Mouse (Mus musculus) macrophage (primary cell): ENCODE results near the gene Ptprm. TPM values are rescaled to one million over a fixed set of nuclear protein-coding genes. Genes with fewer than 3 reads are reported as not detected.

ENCODE experiments used
- H3K27ac ChIP-seq: fragments of 350-480 bp; formaldehyde crosslinking; 2 replicates; pipeline ENCODE4 v1.9.0; 2021
- H3K36me3 ChIP-seq: fragments of 350-480 bp; formaldehyde crosslinking; 2 replicates; pipeline ENCODE4 v1.9.0; 2021; ENCODE audit errors: inconsistent target
- H3K4me3 ChIP-seq: fragments of 350-480 bp; formaldehyde crosslinking; 2 replicates; pipeline ENCODE4 v1.9.0; 2021; ENCODE audit errors: inconsistent target
- H3K79me2 ChIP-seq: fragments of 350-480 bp; formaldehyde crosslinking; 2 replicates; pipeline ENCODE4 v1.9.0; 2021; ENCODE audit errors: inconsistent target
- WGBS: methylation state at CpG from one replicate; pipeline ENCODE4 v1.1.7; 2026; ENCODE audit warnings: inconsistent platforms; ENCODE audit not compliant: missing documents; 5-methylcytosine and 5-hydroxymethylcytosine counted together
- polyA plus RNA-seq: library from polyadenylated mRNA; stranded (reverse); fragments of 250-400 nt; gene quantifications from 3 replicates; pipeline ENCODE4 v1.2.4, GENCODE M21; 2018; ENCODE audit warnings: inconsistent platforms

Gene Ptprm
- polyA plus RNA-seq, 1 experiment from 2014 or later, result 2.2 TPM

- 78% methylated on average over 3 of the region's 3 CpGs for WGBS
Measured at GRCm38 (mm10) chr17:67089611-67090010, 264.6 kb downstream of the Ptprm start.

DNA sequence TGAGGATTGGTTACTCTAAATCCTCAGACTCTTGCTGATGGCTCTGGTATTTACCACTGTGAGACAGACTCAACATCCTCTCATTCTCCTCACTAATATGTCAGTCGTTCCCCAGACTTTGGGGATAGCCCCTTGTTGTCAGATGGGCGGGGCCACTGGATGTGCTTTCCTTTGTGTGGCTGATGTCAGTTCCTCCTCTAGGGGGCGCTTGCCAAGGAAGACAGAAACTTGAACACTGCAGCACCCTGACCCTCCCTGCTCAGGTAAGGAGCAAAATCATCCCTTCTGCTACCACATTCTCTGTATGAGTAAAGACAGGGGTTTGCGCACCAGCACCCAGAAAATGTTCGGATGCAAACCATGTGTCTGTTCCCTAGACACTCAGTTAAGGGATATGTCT lies 266.7 kb downstream of the Ptprm start:
- H3K36me3 ChIP-seq, result no peaks in the 10 kb centered on the region
- WGBS, result 78% methylated on average over 5 of the region's 5 CpGs

More at GRCm38 (mm10) chr17:67089611-67090010, 264.6 kb downstream of the Ptprm start:
- H3K79me2 ChIP-seq, result no peaks in the 10 kb centered on the region
- H3K36me3 ChIP-seq, result no peaks in the 10 kb centered on the region
- no peak overlapping the region for H3K4me3 ChIP-seq
- H3K27ac ChIP-seq, result no peak overlapping the region

GRCm38 (mm10) chr17:67086811-67087210 lies 267.4 kb downstream of the Ptprm start:
- Histone ChIP-seq H3K4me3 (no peak overlapping the region), H3K79me2 (no peaks in the 10 kb centered on the region), H3K27ac (no peak overlapping the region), H3K36me3 (no peaks in the 10 kb centered on the region)
- WGBS, result 71% methylated on average over 2 of the region's 2 CpGs

More for the DNA sequence above, 266.7 kb downstream of the Ptprm start:
- H3K79me2 ChIP-seq, result no peaks in the 10 kb centered on the region
- no peak overlapping the region for H3K27ac ChIP-seq
- no peak overlapping the region for H3K4me3 ChIP-seq

DNA sequence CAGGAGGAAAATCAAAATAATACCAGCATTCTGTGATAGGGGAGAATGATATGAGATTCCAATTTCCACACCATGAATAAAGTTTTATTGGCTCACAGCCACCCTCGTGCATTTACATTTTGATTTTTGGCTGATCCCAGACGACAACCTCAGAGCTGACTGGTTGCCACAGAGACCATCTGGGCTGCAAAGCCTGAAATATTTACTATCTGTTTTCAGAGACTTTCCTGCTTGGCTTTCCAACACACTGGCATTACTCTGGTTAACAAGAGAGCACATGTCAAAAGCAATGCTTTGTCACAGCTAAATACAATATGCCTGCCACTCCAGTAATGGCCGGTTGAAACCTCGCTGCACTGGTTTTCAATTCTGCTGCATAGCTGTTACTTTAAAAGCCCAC lies 269.8 kb downstream of the Ptprm start:
- 89% methylated on average over 4 of the region's 4 CpGs for WGBS
- Histone ChIP-seq H3K36me3 (no peaks in the 10 kb centered on the region), H3K27ac (no peak overlapping the region), H3K79me2 (no peaks in the 10 kb centered on the region), H3K4me3 (no peak overlapping the region)

GRCm38 (mm10) chr17:67084093-67084492 lies 270.2 kb downstream of the Ptprm start:
- Histone ChIP-seq H3K79me2 (no peaks in the 10 kb centered on the region), H3K4me3 (no peak overlapping the region), H3K36me3 (no peaks in the 10 kb centered on the region), H3K27ac (no peak overlapping the region)
- 16% methylated on average over 5 of the region's 5 CpGs for WGBS

- 75% methylated on average over 1 of the region's 1 CpGs for WGBS
- Histone ChIP-seq H3K4me3 (no peak overlapping the region), H3K79me2 (no peaks in the 10 kb centered on the region), H3K36me3 (no peaks in the 10 kb centered on the region), H3K27ac (no peak overlapping the region)
Measured at GRCm38 (mm10) chr17:67079570-67079969, 274.7 kb downstream of the Ptprm start.

DNA sequence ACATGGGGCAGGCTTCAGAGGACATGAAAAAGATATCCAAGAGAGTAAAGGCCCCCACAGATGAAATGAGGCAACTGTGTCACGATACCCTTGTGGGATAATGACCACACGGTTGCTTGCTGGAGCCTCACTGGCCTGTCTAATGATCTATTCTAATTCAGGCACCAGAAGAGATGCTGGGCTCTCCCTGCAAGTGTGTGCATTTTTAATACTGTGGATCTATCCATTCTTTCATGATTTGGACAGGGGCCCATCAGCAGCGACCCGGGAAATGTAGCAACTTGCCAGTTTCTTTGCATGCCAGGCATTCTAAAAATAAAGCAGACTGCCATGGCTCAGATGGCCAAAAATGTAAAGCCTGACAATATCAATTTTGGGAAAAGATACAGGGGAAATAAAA lies 280.7 kb downstream of the Ptprm start:
- Histone ChIP-seq H3K4me3 (no peak overlapping the region), H3K36me3 (no peaks in the 10 kb centered on the region), H3K79me2 (no peaks in the 10 kb centered on the region), H3K27ac (no peak overlapping the region)
- 95% methylated on average over 4 of the region's 4 CpGs for WGBS

GRCm38 (mm10) chr17:67073139-67073538 lies 281.1 kb downstream of the Ptprm start:
- H3K27ac ChIP-seq, result no peak overlapping the region
- H3K4me3 ChIP-seq, result no peak overlapping the region
- 84% methylated on average over 6 of the region's 6 CpGs for WGBS
- H3K36me3 ChIP-seq, result no peaks in the 10 kb centered on the region
- no peaks in the 10 kb centered on the region for H3K79me2 ChIP-seq

DNA sequence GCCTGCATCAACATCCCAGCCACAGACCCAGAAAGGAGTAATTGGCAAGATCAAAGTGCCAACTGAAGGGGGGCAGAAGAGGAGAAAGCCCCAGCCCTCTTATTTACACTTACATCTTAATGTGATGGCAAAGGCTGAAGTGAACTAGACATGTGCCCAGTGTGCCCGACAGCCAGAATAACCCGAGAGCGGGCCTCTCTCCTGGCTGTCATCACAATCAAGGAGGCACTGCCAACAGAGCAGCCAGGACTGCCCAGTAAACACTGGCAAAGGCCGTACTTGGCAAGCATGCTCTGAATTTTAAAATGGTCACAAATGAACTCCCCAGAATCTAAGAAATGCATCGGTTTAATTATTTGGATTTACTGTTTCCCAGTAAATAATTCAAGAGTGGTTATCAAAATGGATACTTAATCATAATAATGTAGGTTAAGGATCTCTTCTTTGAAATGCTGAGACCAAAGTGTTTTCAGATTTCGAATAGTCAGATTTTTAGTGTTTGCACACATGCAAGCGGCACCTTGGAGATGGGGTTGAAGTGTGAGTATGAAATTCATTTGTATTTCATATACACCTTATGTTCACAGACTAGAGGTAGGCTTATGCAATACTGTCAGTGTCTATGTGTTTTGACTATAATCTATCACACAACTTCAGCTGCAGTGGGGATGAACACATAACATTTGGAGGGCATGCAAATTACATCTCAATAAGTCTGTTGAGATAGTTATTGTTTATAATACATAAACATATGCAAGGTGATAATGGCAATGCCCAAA lies 282.8 kb downstream of the Ptprm start:
- Histone ChIP-seq H3K36me3 (no peaks in the 10 kb centered on the region), H3K27ac (no peak overlapping the region), H3K4me3 (no peak overlapping the region), H3K79me2 (no peaks in the 10 kb centered on the region)
- WGBS, result 97% methylated on average over 7 of the region's 7 CpGs

GRCm38 (mm10) chr17:67063611-67064010 lies 290.6 kb downstream of the Ptprm start:
- no peak overlapping the region for H3K4me3 ChIP-seq
- H3K36me3 ChIP-seq, result no peaks in the 10 kb centered on the region
- H3K79me2 ChIP-seq, result no peaks in the 10 kb centered on the region
- WGBS, result 88% methylated on average over 5 of the region's 5 CpGs
- no peak overlapping the region for H3K27ac ChIP-seq

DNA sequence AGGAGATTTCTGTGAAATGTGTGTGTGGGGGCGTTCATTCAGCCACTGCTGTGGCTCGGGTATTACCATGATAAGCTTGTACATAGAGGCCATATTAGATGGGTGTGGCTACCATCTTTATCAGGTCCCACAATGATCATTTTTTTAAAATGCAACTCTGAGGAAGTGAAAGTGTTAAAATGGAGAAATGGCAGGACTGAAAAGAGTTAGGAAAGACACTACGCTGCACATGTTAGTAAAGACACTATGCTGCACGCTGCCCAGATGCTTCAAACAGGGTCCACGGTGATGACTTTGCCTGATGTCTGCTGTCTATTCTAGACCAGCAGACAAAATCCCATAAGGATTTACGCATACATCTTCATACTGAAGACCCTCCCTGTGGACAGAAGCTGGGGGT lies 298.6 kb downstream of the Ptprm start:
- no peaks in the 10 kb centered on the region for H3K79me2 ChIP-seq
- 69% methylated on average over 6 of the region's 6 CpGs for WGBS
- H3K4me3 ChIP-seq, result no peak overlapping the region
- H3K36me3 ChIP-seq, result no peaks in the 10 kb centered on the region
- H3K27ac ChIP-seq, result no peak overlapping the region

- no peaks in the 10 kb centered on the region for H3K36me3 ChIP-seq
- H3K79me2 ChIP-seq, result no peaks in the 10 kb centered on the region
- WGBS, result 97% methylated on average over 10 of the region's 10 CpGs
- no peak overlapping the region for H3K27ac ChIP-seq
- no peak overlapping the region for H3K4me3 ChIP-seq
Measured at GRCm38 (mm10) chr17:67054202-67054601, 300.1 kb downstream of the Ptprm start.

- Histone ChIP-seq H3K4me3 (no peak overlapping the region), H3K27ac (no peak overlapping the region), H3K79me2 (no peaks in the 10 kb centered on the region), H3K36me3 (no peaks in the 10 kb centered on the region)
- 85% methylated on average over 11 of the region's 11 CpGs for WGBS
Measured at GRCm38 (mm10) chr17:67052624-67053314, 301.5 kb downstream of the Ptprm start.

DNA sequence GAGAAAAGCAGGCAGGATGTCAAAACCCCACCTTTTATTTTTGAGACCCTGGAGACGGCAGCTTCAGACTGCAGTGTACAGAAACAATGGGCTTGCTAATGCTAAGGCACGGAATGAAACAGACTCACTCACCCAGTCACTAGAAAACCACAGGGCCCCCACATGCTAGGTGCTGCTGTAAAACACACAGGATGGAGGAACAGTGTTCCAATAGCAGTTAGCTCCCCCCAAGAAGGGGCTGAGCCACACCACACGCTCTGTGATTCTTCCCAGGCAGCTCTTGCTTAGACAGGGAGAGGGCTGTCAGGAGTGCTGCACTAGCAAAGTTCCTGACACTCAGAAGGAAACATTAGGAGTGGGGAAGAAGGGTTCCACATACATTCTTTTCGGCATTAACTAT lies 306.6 kb downstream of the Ptprm start:
- Histone ChIP-seq H3K4me3 (no peak overlapping the region), H3K79me2 (no peaks in the 10 kb centered on the region), H3K36me3 (no peaks in the 10 kb centered on the region), H3K27ac (no peak overlapping the region)
- WGBS, result 87% methylated on average over 4 of the region's 4 CpGs

- H3K79me2 ChIP-seq, result no peaks in the 10 kb centered on the region
- H3K36me3 ChIP-seq, result no peaks in the 10 kb centered on the region
- H3K4me3 ChIP-seq, result no peak overlapping the region
- 75% methylated on average over 6 of the region's 6 CpGs for WGBS
- no peak overlapping the region for H3K27ac ChIP-seq
Measured at GRCm38 (mm10) chr17:67038558-67038957, 315.7 kb downstream of the Ptprm start.
